14 mouse cellular contexts compared by ENCODE assay signal in the genomic region with DNA sequence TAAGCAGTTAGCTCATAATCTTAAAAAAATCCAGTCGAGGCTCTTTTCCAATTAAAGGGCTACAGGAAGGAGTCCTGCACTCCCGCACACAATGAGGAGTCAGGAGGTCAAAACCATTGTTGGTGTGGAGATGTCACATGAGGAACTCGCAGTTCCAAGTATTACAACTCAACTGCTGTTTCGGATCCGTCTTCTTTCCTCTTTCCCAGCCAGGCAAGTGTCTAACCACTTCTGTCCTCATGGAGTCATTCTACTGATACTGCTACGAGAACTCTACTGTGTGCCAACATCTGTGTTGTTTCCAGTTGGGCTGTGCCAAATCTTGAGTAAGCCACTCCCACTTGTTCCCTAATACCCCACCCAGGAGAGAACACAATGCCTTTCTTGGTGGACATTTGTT. TPM values are rescaled to one million over a fixed set of nuclear protein-coding genes. Genes with fewer than 3 reads are reported as not detected.
DNase-seq lines count a peak whose midpoint lies in the region; ATAC-seq and TF ChIP-seq lines count a peak whose summit lies in the region.
"Had no signal": no experiment of that assay in that cellular context is flagged by ENCODE, and none has a peak within 500 bp of the region (broad histone marks: within the 10 kb centered on the region; RNA-seq: fewer than 3 reads in every experiment).

No protein-coding gene starts in this region.

- ATAC-seq in heart, embryonic 15.5 days (replicated peaks; ENCODE audit: insufficient number of reproducible peaks, insufficient read depth, low FRiP score, low read depth): 0 out of 2 replicates have a peak, but pooled peaks have one; percentile 1
- no peak for ATAC-seq in erythroid progenitor cell, adult 5-6 weeks (replicated peaks; ENCODE audit: low FRiP score, poor library complexity, severe bottlenecking)
- ATAC-seq: forebrain, postnatal 0 days; intestine, embryonic 15.5 days; midbrain, embryonic 13.5 days had no signal

- H3K4me3 ChIP-seq in heart, adult 2 months: no peak overlapping the region
- no peak overlapping the region for H3K4me3 ChIP-seq in heart, embryonic 10.5 days
- no peak overlapping the region for H3K4me3 ChIP-seq in heart, embryonic 15.5 days
- H3K4me3 ChIP-seq in embryonic facial prominence, embryonic 10.5 days: no peak overlapping the region
- H3K4me3 ChIP-seq: intestine, embryonic 15.5 days; limb, embryonic 13.5 days; lung, embryonic 15.5 days; midbrain, embryonic 13.5 days; stomach, embryonic 15.5 days had no signal

- 26% methylated on average over 6 of the region's 6 CpGs for WGBS in heart, adult 2 months
- 72% methylated on average over 6 of the region's 6 CpGs for WGBS in heart, embryonic 10.5 days
- WGBS in heart, embryonic 15.5 days: 67% methylated on average over 6 of the region's 6 CpGs
- WGBS in embryonic facial prominence, embryonic 10.5 days: 85% methylated on average over 6 of the region's 6 CpGs

- H3K4me2 ChIP-seq in heart, embryonic 15.5 days: no peak overlapping the region
- H3K4me2 ChIP-seq: intestine, embryonic 15.5 days; limb, embryonic 13.5 days; lung, embryonic 15.5 days; midbrain, embryonic 13.5 days; stomach, embryonic 15.5 days had no signal

- no peaks in the 10 kb centered on the region for H3K79me2 ChIP-seq in heart, adult 2 months (replicated peaks; ENCODE audit: control insufficient read depth, insufficient read depth, low read length)

- H3K27me3 ChIP-seq in heart, adult 2 months (ENCODE audit: control insufficient read depth, insufficient read depth, low read length): no peaks in the 10 kb centered on the region
- no peaks in the 10 kb centered on the region for H3K27me3 ChIP-seq in heart, embryonic 10.5 days (ENCODE audit: insufficient read depth, poor library complexity, severe bottlenecking)
- H3K27me3 ChIP-seq in heart, embryonic 15.5 days: no peaks in the 10 kb centered on the region
- H3K27me3 ChIP-seq in embryonic facial prominence, embryonic 10.5 days (replicated peaks; ENCODE audit: low read depth, poor library complexity, severe bottlenecking): no peaks in the 10 kb centered on the region
- H3K27me3 ChIP-seq: intestine, embryonic 15.5 days; limb, embryonic 13.5 days; lung, embryonic 15.5 days; midbrain, embryonic 13.5 days; stomach, embryonic 15.5 days had no signal

- peak; percentile 18 for TF ChIP-seq CTCF in heart, adult 2 months (IDR thresholded peaks at IDR 0.05)

- peaks cover 7% of the 10 kb centered on the region for H3K4me1 ChIP-seq in heart, adult 2 months (ENCODE audit: control insufficient read depth, insufficient read depth, low read length)
- peaks cover 14% of the 10 kb centered on the region for H3K4me1 ChIP-seq in heart, embryonic 10.5 days
- H3K4me1 ChIP-seq in heart, embryonic 15.5 days (replicated peaks): peaks cover 12% of the 10 kb centered on the region
- peaks cover 25% of the 10 kb centered on the region for H3K4me1 ChIP-seq in embryonic facial prominence, embryonic 10.5 days

- H3K27ac ChIP-seq in heart, adult 2 months: peak overlapping the region; percentile 97
- no peak overlapping the region for H3K27ac ChIP-seq in heart, embryonic 10.5 days
- peak overlapping the region; percentile 46; the same call in 1 of the 2 replicates for H3K27ac ChIP-seq in heart, embryonic 15.5 days
- no peak overlapping the region for H3K27ac ChIP-seq in embryonic facial prominence, embryonic 10.5 days (replicated peaks)
- H3K27ac ChIP-seq: intestine, embryonic 15.5 days; limb, embryonic 13.5 days; lung, embryonic 15.5 days; midbrain, embryonic 13.5 days; stomach, embryonic 15.5 days had no signal

- intact Hi-C loops in heart, adult 2 months (cut with DNase I): no loop called here

- no peak overlapping the region for H3K9ac ChIP-seq in heart, adult 2 months (ENCODE audit: low read depth, low read length)
- H3K9ac ChIP-seq in heart, embryonic 15.5 days: no peak overlapping the region
- H3K9ac ChIP-seq: forebrain, postnatal 0 days; intestine, embryonic 15.5 days; limb, embryonic 13.5 days; lung, embryonic 15.5 days; midbrain, embryonic 13.5 days; stomach, embryonic 15.5 days had no signal

- peak; percentile 32; the same call in 1 of the 2 replicates for TF ChIP-seq POLR2A in heart, adult 2 months (IDR thresholded peaks at IDR 0.05; ENCODE audit: insufficient read depth, low read depth, low read length)

- H3K36me3 ChIP-seq in heart, adult 2 months (ENCODE audit: control insufficient read depth, insufficient read depth, low read length): no peaks in the 10 kb centered on the region
- H3K36me3 ChIP-seq in heart, embryonic 10.5 days: no peaks in the 10 kb centered on the region
- no peaks in the 10 kb centered on the region for H3K36me3 ChIP-seq in heart, embryonic 15.5 days
- no peaks in the 10 kb centered on the region for H3K36me3 ChIP-seq in embryonic facial prominence, embryonic 10.5 days (replicated peaks)
- H3K36me3 ChIP-seq: intestine, embryonic 15.5 days; limb, embryonic 13.5 days; lung, embryonic 15.5 days; midbrain, embryonic 13.5 days; stomach, embryonic 15.5 days had no signal

- peak; percentile 44 to 64 for DNase-seq in heart, adult 2 months
- DNase-seq in heart, embryonic 10.5 days (ENCODE audit: low spot score): no peak
- DNase-seq in adipocyte (ENCODE audit: low spot score): peak; percentile 85
- peak; percentile 54 for DNase-seq in kidney, postnatal 14 days
- no peak for DNase-seq in right cerebral cortex, postnatal 36 days (ENCODE audit: low spot score in 2 of 2)
- no peak for DNase-seq in embryonic facial prominence, embryonic 10.5 days (ENCODE audit: low spot score)
- DNase-seq: forebrain, postnatal 0 days had no signal

- no peaks in the 10 kb centered on the region for H3K9me3 ChIP-seq in heart, embryonic 10.5 days
- no peaks in the 10 kb centered on the region for H3K9me3 ChIP-seq in heart, embryonic 15.5 days (replicated peaks)
- no peaks in the 10 kb centered on the region for H3K9me3 ChIP-seq in embryonic facial prominence, embryonic 10.5 days
- H3K9me3 ChIP-seq: intestine, embryonic 15.5 days; limb, embryonic 13.5 days; lung, embryonic 15.5 days; midbrain, embryonic 13.5 days; stomach, embryonic 15.5 days had no signal

- TF ChIP-seq EP300 in heart, adult 2 months (IDR thresholded peaks at IDR 0.05; ENCODE audit: insufficient read depth, low read depth, low read length): 0 out of 2 replicates have a peak, but pooled peaks have one; percentile 42

RNA-seq across cellular contexts. Expression of a gene that starts 2.3 kb away (rescaled TPM):
- total RNA-seq in heart, adult 2 months (2021): 10 to 100 TPM; 53.6 to 56.2 TPM
- 14.2 and 31.0 TPM in 2 replicates for polyA plus RNA-seq in heart, adult 2 months (2012; rRNA removed)
- polyA plus RNA-seq in heart, embryonic 10.5 days (2016; fragmentation: Nextera tagmentation; extraction: Ambion mirVana): 24.3 and 28.3 TPM in 2 replicates
- polyA plus RNA-seq in heart, embryonic 15.5 days (2015; fragmentation: Nextera tagmentation; extraction: Ambion mirVana): 20.8 and 25.2 TPM in 2 replicates
- 24.1 and 25.6 TPM in 2 replicates for total RNA-seq in erythroid progenitor cell, adult 5-6 weeks (2015; ENCODE audit: low replicate concordance)
- total RNA-seq in erythroid progenitor cell, adult 5-6 weeks (2017; ENCODE audit: low replicate concordance): 31.3 and 36.2 TPM in 2 replicates
- 34.3 and 34.8 TPM in 2 replicates for polyA plus RNA-seq in embryonic facial prominence, embryonic 10.5 days (2016; fragmentation: Nextera tagmentation; extraction: Ambion mirVana)

RNA-seq across cellular contexts. Expression of a gene that starts 30.9 kb away (rescaled TPM):
- 10 to 100 TPM; 56.0 to 63.3 TPM for total RNA-seq in heart, adult 2 months (2021)
- polyA plus RNA-seq in heart, adult 2 months (2012; rRNA removed): 35.7 and 44.6 TPM in 2 replicates
- 67.7 and 78.6 TPM in 2 replicates for polyA plus RNA-seq in heart, embryonic 10.5 days (2016; fragmentation: Nextera tagmentation; extraction: Ambion mirVana)
- polyA plus RNA-seq in heart, embryonic 15.5 days (2015; fragmentation: Nextera tagmentation; extraction: Ambion mirVana): 53.5 and 64.6 TPM in 2 replicates
- total RNA-seq in erythroid progenitor cell, adult 5-6 weeks (2015; ENCODE audit: low replicate concordance): 80.4 and 109 TPM in 2 replicates
- 68.8 and 102 TPM in 2 replicates for total RNA-seq in erythroid progenitor cell, adult 5-6 weeks (2017; ENCODE audit: low replicate concordance)
- 59.9 and 60.8 TPM in 2 replicates for polyA plus RNA-seq in embryonic facial prominence, embryonic 10.5 days (2016; fragmentation: Nextera tagmentation; extraction: Ambion mirVana)

Comparison
In these comparisons a context has a peak if more than half of its experiments do, and no peak if none do; other contexts are left out.
1. DNase-seq: peak in heart, adult 2 months (2 of 2), adipocyte (single experiment) and kidney, postnatal 14 days (single experiment); none in heart, embryonic 10.5 days (single experiment), right cerebral cortex, postnatal 36 days (0 of 2) and embryonic facial prominence, embryonic 10.5 days (single experiment).
2. H3K27ac ChIP-seq: peak in heart, adult 2 months (single experiment) and heart, embryonic 15.5 days (single experiment); none in heart, embryonic 10.5 days (single experiment) and embryonic facial prominence, embryonic 10.5 days (single experiment).